Mouse (Mus musculus) neural tube, embryonic 13.5 days (tissue): Measurements from ENCODE around the gene Ankrd39. TPM values are rescaled to one million over a fixed set of nuclear protein-coding genes. Genes with fewer than 3 reads are reported as not detected.

Experiments
- ATAC-seq: fragments of 200-750 bp; cut with Nextera tagmentation; 2 replicates; pipeline ENCODE4 v1.8.0; 2017; ENCODE audit warnings: low read depth, mild to moderate bottlenecking, moderate TSS enrichment, moderate library complexity
- H3K27ac ChIP-seq: fragments of 300-500 bp; sonication (generic); replicated peaks from 2 replicates; pipeline ENCODE4 v1.5.1; 2015; ENCODE audit warnings: moderate library complexity, mild to moderate bottlenecking, inconsistent platforms
- H3K27me3 ChIP-seq: fragments of 300-500 bp; sonication (generic); 2 replicates; pipeline ENCODE4 v1.6.1; 2015; ENCODE audit warnings: mild to moderate bottlenecking, inconsistent platforms
- H3K36me3 ChIP-seq: fragments of 300-500 bp; sonication (generic); 2 replicates; pipeline ENCODE4 v1.6.1; 2015; ENCODE audit warnings: mild to moderate bottlenecking, inconsistent platforms
- H3K4me1 ChIP-seq: fragments of 300-500 bp; sonication (generic); replicated peaks from 2 replicates; pipeline ENCODE4 v1.6.1; 2015; ENCODE audit warnings: inconsistent platforms
- H3K4me2 ChIP-seq: fragments of 300-500 bp; sonication (generic); 2 replicates; pipeline ENCODE4 v1.6.1; 2015; ENCODE audit warnings: inconsistent platforms, mild to moderate bottlenecking, moderate library complexity
- H3K4me3 ChIP-seq: fragments of 300-500 bp; sonication (generic); 2 replicates; pipeline ENCODE4 v1.5.1; 2015; ENCODE audit warnings: mild to moderate bottlenecking, inconsistent platforms
- H3K9ac ChIP-seq: fragments of 300-500 bp; sonication (generic); 2 replicates; pipeline ENCODE4 v1.6.1; 2015; ENCODE audit warnings: moderate library complexity, mild to moderate bottlenecking, inconsistent platforms
- H3K9me3 ChIP-seq: fragments of 300-500 bp; sonication (generic); 2 replicates; pipeline ENCODE4 v1.6.1; 2016; ENCODE audit warnings: inconsistent platforms
- WGBS: fragments of 180-500 bp; shearing (Covaris S2); methylation state at CpG from one replicate; pipeline ENCODE4 v1.1.7; 2015; 5-methylcytosine and 5-hydroxymethylcytosine counted together
- polyA plus RNA-seq: library from polyadenylated mRNA; unstranded; fragments of >200 nt; fragmentation: Nextera tagmentation; extraction: Ambion mirVana; gene quantifications from 2 replicates; pipeline ENCODE4 v1.2.1, GENCODE M21; 2015

The Ankrd39 gene
- polyA plus RNA-seq: 23.8 and 26.2 TPM in 2 replicates

DNA sequence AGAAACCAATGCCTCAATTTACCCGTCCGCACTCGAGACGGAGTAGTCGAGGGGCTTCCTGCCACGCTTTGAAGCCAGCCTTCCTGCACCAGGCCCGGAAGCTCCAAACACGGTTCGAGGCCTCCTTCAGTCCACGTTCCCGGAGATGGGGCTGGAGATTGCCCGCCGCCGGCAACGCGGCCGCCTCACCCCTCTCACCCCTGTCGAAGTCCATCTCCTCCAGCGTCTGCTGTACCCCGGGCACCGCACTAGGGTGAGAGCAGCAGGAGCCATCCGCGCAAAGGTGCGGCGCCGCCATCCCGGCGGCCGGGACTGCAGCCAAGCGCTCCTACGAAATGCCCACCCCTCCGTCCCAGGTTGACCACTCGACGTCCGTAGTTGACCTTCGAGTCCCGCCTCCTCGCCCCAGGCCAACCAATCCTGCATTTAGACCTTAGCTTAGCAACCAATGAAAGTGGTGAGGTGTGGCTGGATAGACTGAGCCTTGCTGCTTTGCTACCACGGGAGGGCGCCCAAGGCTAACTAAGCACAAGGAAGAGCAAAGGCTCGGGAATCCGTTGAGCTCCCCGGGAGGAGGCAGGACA is at the start of gene Ankrd39:
Ankrd39 (minus strand) TSS at position 558 of the 584 bp plus-strand sequence.
- Histone ChIP-seq H3K4me3 (peak within 1 kb of the TSS; percentile 56), H3K27me3 (no peaks in the 10 kb centered on the region), H3K9ac (peak within 1 kb of the TSS; percentile 80), H3K27ac (peak within 1 kb of the TSS; percentile 82), H3K9me3 (no peaks in the 10 kb centered on the region), H3K36me3 (peaks cover 41% of the 10 kb centered on the region), H3K4me1 (peaks cover 42% of the 10 kb centered on the region), H3K4me2 (peak within 1 kb of the TSS; percentile 56)
- ATAC-seq: peak; percentile 96
- WGBS: under 1% methylated on average over 43 of the region's 43 CpGs

DNA sequence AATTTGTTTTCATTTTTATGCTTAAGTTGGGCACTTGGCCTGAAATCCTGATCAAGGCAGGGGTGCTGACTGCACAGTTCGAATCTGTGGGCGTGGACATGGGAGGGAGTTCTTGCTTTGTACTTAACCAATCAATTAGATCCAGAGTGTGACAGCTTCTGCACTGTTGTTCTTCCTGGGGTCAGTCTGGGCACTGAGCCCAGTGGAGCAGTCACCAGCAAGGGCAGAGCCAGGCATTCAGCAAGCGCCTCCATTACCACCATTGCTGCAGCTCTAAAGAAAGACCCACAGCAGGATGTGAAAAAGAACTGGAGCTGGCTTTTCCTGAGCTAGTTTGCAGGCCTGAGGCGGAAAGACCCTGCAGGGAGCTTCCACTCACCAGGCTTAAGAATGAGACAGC is 48.9 kb upstream of the Ankrd39 start:
- peaks cover 10% of the 10 kb centered on the region for H3K4me1 ChIP-seq
- H3K4me3 ChIP-seq: no peak overlapping the region
- ATAC-seq: peak; percentile 92
- no peak overlapping the region for H3K9ac ChIP-seq
- no peak overlapping the region for H3K4me2 ChIP-seq
- H3K27me3 ChIP-seq: no peaks in the 10 kb centered on the region
- no peaks in the 10 kb centered on the region for H3K9me3 ChIP-seq
- H3K27ac ChIP-seq: peak overlapping the region; percentile 67
- no peaks in the 10 kb centered on the region for H3K36me3 ChIP-seq
- 5% methylated on average over 4 of the region's 4 CpGs for WGBS

DNA sequence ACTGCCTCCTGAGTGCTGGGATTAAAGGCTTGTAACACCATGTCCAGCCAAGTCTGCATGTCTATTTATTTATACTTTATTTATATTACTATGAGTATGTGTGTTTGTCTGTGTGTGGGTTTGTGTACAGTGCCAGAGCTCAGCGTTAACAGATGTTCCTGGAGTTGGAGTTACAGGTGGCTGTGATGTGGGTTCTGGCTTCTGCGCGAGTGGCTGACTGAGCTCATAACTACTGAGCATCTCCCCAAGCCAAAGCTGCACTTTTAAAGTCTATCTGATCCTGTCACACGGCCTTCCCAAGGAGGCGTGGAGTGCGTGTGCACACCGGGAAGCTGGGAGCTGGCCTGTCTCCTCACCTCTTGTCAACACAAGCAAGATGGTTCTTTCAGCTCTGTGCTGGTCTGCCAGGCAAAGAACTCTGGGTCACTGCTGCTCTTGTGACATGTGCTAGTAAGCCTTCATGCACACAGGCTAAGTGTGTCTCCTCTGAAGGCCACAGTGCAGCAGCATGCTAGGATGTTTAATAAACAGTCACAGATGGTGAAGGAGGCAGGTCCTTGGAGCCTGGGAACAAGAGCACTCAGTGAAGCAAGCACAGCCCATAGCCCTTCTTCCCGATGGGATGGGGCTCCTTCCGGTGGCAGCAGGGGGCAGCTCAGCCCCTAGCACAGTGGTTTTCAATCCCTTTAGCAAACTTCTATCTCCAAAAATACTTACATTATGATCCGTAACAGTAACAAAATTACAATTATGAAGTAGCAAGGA is 48.1 kb upstream of the Ankrd39 start:
- Histone ChIP-seq H3K27me3 (no peaks in the 10 kb centered on the region), H3K4me2 (no peak overlapping the region), H3K4me1 (peaks cover 15% of the 10 kb centered on the region), H3K4me3 (no peak overlapping the region), H3K27ac (peak overlapping the region; percentile 67), H3K36me3 (no peaks in the 10 kb centered on the region), H3K9me3 (no peaks in the 10 kb centered on the region), H3K9ac (no peak overlapping the region)
- ATAC-seq: 0 out of 2 replicates have a peak, but pooled peaks have one; percentile 41
- WGBS: 67% methylated on average over 10 of the region's 10 CpGs

DNA sequence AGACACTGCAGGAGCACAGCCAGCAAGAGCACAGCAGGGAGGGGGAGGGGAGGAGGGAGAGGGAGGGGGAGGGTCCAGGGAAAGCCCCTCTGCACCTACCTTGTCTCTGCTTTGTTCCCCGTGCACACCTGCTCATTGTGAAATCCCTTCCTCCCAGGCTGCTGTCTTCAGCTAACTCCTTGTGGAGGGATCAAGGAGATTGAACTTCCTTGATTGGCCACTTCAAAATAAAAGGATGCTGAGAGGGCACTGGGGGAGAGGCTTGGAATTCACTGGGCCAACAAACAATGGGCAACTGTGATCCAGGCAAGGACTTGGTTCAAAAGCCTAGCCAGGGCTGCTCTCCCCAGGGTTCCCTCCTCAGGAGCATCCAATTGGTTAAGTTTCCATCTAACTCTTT is 45.9 kb upstream of the Ankrd39 start:
- Histone ChIP-seq H3K9ac (no peak overlapping the region), H3K4me3 (no peak overlapping the region), H3K27ac (no peak overlapping the region), H3K36me3 (no peaks in the 10 kb centered on the region), H3K9me3 (no peaks in the 10 kb centered on the region), H3K27me3 (no peaks in the 10 kb centered on the region), H3K4me2 (no peak overlapping the region), H3K4me1 (peaks cover 36% of the 10 kb centered on the region)
- no peak for ATAC-seq
- WGBS: 25% methylated on average over 1 of the region's 1 CpGs

DNA sequence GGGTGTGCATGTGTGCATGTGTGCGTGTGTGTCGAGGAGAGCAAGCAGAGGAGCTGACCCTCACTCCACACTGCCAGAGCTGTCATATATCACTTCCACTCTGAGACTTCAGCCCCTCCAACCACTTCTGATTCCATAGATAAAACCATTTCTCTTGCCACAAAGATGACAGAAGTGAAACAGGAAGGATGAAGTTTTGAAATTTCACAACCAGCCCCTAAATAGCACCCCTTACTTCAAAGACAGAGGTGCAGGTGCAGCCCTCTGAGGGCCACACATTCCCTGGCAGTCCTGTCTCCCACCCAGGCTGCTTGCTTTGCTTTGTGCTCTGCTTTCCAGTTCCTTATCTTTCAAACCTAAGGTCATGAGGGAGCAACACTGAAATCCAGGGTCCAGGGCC is 44.2 kb upstream of the Ankrd39 start:
- Histone ChIP-seq H3K27ac (no peak overlapping the region), H3K9me3 (no peaks in the 10 kb centered on the region), H3K4me1 (peaks cover 41% of the 10 kb centered on the region), H3K4me3 (no peak overlapping the region), H3K4me2 (no peak overlapping the region), H3K27me3 (no peaks in the 10 kb centered on the region), H3K9ac (no peak overlapping the region), H3K36me3 (no peaks in the 10 kb centered on the region)
- 80% methylated on average over 2 of the region's 2 CpGs for WGBS
- ATAC-seq: no peak

DNA sequence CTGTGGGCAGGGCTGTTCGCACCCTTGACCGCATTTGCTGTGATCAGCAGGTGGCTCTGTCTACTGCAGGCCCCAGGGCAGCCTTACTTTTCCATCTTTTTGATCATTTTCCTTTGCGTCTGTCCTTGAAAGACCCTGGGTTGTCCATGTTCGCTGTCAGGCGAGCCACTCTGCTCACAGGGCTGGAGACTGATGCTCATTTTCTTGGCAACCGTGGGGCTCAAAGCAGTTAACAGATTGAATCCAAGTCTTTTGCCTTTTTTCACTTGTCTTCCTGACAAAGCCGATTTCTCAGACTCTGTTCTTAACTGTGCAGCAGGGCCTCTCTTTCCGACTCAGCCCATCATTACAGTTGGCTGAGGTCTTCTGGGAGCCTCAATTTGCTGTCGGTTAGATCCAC is 43.4 kb upstream of the Ankrd39 start:
- Histone ChIP-seq H3K4me3 (no peak overlapping the region), H3K4me1 (peaks cover 38% of the 10 kb centered on the region), H3K9me3 (no peaks in the 10 kb centered on the region), H3K27me3 (no peaks in the 10 kb centered on the region; the same call in 1 of the 2 replicates), H3K9ac (no peak overlapping the region), H3K4me2 (no peak overlapping the region), H3K36me3 (no peaks in the 10 kb centered on the region), H3K27ac (no peak overlapping the region)
- no peak for ATAC-seq
- WGBS: 69% methylated on average over 9 of the region's 9 CpGs

DNA sequence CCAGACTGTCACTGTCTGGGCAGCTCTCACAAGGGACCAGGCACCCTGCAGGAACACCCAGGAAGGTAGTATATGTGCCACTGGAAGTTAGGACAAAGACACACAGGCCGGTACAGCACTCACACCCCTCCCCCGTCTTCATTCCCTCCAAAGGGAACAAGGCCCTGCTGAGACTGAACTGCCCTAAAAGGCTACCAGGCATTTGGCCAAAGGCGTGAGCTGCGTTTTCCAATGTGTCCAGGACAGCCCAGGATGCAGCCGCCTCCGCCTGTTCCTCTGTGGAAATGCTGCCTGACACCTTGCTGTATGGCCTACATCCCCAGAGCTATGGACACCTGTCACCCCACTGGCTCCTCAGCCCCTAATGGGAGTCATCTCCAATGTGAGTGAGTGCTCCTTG is 42.2 kb upstream of the Ankrd39 start:
- no peaks in the 10 kb centered on the region for H3K36me3 ChIP-seq
- no peaks in the 10 kb centered on the region for H3K9me3 ChIP-seq
- no peak overlapping the region for H3K27ac ChIP-seq
- no peak overlapping the region for H3K4me3 ChIP-seq
- H3K4me2 ChIP-seq: no peak overlapping the region
- H3K4me1 ChIP-seq: peaks cover 30% of the 10 kb centered on the region
- H3K9ac ChIP-seq: no peak overlapping the region
- peaks cover 1% of the 10 kb centered on the region; the same call in 1 of the 2 replicates for H3K27me3 ChIP-seq
- 33% methylated on average over 6 of the region's 6 CpGs for WGBS
- ATAC-seq: peak; percentile 16; the same call in 1 of the 2 replicates

DNA sequence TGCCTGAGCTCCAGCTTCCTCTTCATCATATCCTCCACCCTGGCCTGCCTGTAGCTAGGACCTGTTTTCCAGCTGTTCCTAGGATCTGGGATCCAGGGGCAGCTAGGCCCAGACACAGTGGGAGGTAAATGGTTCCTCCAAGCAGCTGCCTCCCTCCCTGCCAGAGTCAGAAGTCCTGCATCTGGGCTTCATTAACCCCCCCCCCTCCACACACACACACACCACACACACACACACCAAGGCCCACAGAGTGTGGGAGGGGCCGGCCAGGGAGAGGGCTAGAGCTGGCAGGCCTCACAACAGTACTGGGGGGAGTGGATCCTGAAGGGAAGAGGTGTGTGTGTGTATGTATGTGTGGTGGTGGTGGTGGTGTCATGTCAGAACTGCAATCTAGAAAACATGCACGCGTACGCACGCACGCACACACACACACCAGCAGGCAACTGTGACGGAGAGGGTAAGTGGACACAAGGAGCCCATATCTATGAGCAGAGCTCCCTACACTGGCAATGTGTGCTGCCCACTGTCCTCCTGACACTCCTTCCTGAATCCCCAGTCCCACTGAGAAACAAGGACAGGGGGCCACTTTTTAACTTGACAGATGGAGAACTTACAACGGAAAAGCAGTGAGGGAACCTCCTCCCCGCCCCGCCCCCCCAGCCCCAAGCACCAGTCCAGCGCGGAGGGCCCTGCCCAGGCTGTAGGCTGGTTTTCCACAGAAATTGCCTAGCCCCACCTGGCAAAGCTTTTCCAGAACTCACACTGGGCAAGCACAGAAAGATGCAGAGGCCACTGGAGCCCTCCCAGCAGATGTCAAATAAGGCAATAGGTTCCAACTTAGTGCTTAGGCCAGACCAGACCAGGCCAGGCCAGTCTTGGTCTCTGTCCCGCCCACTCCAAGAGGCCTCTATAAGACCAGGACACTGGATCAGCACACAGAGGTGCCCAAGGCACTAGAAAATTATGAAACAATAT is 41.5 kb upstream of the Ankrd39 start:
- peaks cover 30% of the 10 kb centered on the region for H3K4me1 ChIP-seq
- ATAC-seq: peak; percentile 32; the same call in 1 of the 2 replicates
- H3K27ac ChIP-seq: peak overlapping the region; percentile 54
- 67% methylated on average over 13 of the region's 13 CpGs for WGBS
- no peaks in the 10 kb centered on the region for H3K36me3 ChIP-seq
- H3K9me3 ChIP-seq: no peaks in the 10 kb centered on the region
- H3K4me2 ChIP-seq: no peak overlapping the region
- peaks cover 9% of the 10 kb centered on the region; the same call in 1 of the 2 replicates for H3K27me3 ChIP-seq
- no peak overlapping the region for H3K4me3 ChIP-seq
- no peak overlapping the region for H3K9ac ChIP-seq

DNA sequence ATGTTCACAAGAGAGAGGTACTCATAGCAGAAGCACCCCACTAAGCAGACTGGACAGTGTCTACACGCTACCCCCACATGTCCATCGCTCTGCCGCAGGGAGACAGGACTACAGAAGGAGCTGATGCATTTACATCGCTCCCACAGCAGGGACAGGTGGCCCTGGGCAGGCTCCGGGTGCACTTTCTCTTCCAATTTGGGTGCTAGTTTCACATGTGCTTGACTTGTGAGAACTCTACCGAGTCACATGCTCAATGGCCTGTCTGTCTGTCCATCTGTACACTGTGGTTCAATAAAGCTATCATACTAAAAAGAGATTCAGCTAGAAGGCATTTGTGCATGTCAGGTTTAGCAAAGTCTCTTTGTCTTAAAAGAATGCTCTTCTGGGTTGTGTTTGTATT is 40.6 kb upstream of the Ankrd39 start:
- Histone ChIP-seq H3K4me3 (no peak overlapping the region), H3K27ac (0 out of 2 replicates have a peak overlapping the region, but pooled peaks have one; percentile 54), H3K36me3 (no peaks in the 10 kb centered on the region), H3K4me1 (peaks cover 30% of the 10 kb centered on the region), H3K4me2 (no peak overlapping the region), H3K9ac (no peak overlapping the region), H3K27me3 (peaks cover 18% of the 10 kb centered on the region), H3K9me3 (no peaks in the 10 kb centered on the region)
- ATAC-seq: no peak
- 84% methylated on average over 6 of the region's 6 CpGs for WGBS

DNA sequence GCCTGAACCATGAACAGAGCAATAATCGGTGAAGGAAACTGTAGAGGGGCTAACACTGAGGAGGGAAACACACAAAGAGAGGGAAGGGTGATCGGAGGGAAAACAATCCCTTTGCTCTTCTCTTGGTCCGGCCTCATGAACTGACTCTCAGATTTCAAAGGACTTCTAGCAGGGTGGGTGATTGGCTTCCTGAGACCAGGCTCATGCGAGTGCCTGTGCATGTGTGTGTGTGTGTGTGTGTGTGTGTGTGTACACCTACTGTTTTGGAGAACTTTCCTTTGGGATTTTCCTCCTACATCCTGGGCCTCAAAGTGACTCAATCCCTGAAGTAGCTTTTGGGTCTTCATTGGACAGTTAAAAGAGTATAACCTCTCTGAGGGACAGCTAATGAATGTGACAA is 39.0 kb upstream of the Ankrd39 start:
- ATAC-seq: no peak
- Histone ChIP-seq H3K36me3 (no peaks in the 10 kb centered on the region), H3K4me3 (no peak overlapping the region), H3K27ac (no peak overlapping the region), H3K4me1 (peaks cover 38% of the 10 kb centered on the region), H3K9ac (no peak overlapping the region), H3K4me2 (no peak overlapping the region), H3K9me3 (no peaks in the 10 kb centered on the region), H3K27me3 (peaks cover 20% of the 10 kb centered on the region)
- 30% methylated on average over 4 of the region's 4 CpGs for WGBS

DNA sequence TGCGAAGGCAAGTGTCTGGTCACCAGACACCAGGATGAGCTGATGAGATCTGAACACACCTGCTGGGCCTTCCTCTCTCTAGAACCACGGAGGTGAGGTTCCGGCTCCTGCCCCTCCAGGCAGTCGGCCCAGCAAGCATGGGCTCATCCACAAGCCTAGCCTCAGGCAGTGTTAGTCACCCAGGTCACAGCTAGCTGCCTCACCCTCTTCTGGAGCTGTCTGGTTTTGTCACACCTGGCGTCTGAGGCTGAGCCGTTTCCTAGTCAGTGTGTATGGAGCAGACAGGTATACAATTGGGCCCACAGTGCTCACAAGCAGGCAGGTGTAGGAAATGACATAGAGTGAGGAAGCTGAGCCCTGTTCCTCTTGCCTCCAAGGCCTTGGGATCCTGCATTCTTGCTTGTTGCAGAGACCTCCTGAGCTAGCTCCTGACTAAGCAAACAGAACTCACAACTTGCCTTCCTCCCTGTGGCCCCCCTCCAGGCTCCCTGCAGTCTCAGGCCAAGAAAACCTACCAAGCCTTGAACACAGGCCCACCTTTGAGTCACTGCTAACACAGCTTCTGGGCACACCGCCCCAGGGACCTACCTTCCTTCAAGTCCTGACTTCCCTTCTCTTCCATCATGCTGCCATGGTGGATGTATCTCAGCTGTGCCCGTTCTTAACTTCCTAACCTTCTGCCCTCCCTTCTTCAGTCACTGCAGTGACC is 36.3 kb upstream of the Ankrd39 start:
- H3K4me3 ChIP-seq: no peak overlapping the region
- no peaks in the 10 kb centered on the region for H3K9me3 ChIP-seq
- peaks cover 36% of the 10 kb centered on the region for H3K4me1 ChIP-seq
- no peaks in the 10 kb centered on the region for H3K36me3 ChIP-seq
- H3K27ac ChIP-seq: no peak overlapping the region
- no peak overlapping the region for H3K9ac ChIP-seq
- ATAC-seq: no peak
- H3K4me2 ChIP-seq: no peak overlapping the region
- H3K27me3 ChIP-seq: peaks cover 20% of the 10 kb centered on the region
- 88% methylated on average over 8 of the region's 8 CpGs for WGBS
